Mouse (Mus musculus): Measurements from ENCODE around the gene Cd6. TPM values are rescaled to one million over a fixed set of nuclear protein-coding genes. Genes with fewer than 3 reads are reported as not detected.

The Cd6 gene
- polyA plus RNA-seq, 1 experiment from 2014 or later, result not detected

DNA sequence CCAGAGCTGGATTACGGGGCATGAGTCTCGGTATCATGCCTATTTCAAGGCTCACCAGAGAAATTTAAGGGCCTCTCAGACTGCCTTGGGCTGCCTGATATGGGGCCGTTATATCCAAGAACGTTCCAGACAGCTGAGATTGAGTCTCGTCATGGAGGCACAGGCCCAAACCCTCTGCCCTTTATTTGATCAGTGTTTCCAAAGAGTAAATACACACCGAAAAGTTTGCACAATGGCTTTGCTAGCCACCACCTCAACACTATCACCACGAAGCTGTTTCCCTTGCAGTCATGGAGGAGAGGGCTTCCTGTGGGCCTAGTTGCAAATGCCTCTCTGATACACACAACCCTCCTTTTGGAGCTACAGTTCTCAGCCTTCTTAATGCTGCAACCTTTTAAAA is 5.8 kb downstream of the Cd6 start:
- Histone ChIP-seq H3K4me1 (no peaks in the 10 kb centered on the region), H3K36me3 (no peaks in the 10 kb centered on the region), H3K9me3 (replicated peaks) (no peaks in the 10 kb centered on the region), H3K27ac (no peak overlapping the region), H3K4me3 (no peak overlapping the region), H3K27me3 (ENCODE audit: low read depth, poor library complexity, severe bottlenecking) (no peaks in the 10 kb centered on the region)
- 90% methylated on average over 7 of the region's 7 CpGs for WGBS
- DNase-seq (ENCODE audit: low spot score), result no peak

DNA sequence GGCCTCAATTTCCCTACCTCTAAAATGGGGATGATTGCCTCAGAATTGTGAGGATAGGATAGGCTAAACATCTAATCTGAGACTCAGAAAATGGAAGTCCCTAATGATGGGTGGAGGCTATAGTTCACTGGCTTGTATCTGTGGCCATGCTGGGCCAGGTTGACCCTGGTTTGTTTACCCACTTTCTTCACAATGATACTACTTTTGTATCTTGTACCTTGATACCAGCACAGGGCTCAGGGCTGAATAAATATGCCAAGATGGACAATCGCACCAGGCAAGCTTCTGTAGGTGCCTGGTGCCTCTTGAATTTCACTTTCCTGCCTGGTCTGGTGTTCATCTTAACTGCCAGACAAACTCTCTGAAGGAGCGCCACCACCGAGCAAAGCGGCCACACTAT is 7.3 kb downstream of the Cd6 start:
- Histone ChIP-seq H3K27me3 (ENCODE audit: low read depth, poor library complexity, severe bottlenecking) (no peaks in the 10 kb centered on the region), H3K9me3 (replicated peaks) (no peaks in the 10 kb centered on the region), H3K36me3 (no peaks in the 10 kb centered on the region), H3K27ac (no peak overlapping the region), H3K4me1 (peaks cover 12% of the 10 kb centered on the region), H3K4me3 (no peak overlapping the region)
- no peak for DNase-seq (ENCODE audit: low spot score)
- 94% methylated on average over 4 of the region's 4 CpGs for WGBS

DNA sequence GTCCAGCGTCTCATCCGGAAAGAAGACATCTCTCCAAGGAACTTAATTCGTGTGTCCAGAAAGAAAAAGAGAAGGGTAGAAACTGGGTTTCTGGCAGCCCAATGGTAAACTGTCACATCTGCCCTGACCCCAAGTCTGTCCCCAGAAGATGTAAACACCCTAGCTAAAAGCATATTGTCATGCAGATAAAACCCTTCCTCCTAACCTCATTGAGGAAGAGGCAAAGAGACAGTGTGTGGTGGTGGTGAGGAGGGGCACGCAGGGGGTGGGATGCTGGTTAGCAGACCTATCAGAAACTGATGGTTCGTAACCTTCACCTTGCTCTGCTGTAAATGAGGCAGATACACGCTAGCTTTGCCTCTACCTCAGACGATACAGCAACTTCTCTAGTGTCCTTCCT is 8.5 kb downstream of the Cd6 start:
- DNase-seq (ENCODE audit: low spot score), result no peak
- no peaks in the 10 kb centered on the region for H3K36me3 ChIP-seq
- H3K4me1 ChIP-seq, result peaks cover 14% of the 10 kb centered on the region
- no peak overlapping the region for H3K27ac ChIP-seq
- no peak overlapping the region for H3K4me3 ChIP-seq
- H3K27me3 ChIP-seq (ENCODE audit: low read depth, poor library complexity, severe bottlenecking), result no peaks in the 10 kb centered on the region
- no peaks in the 10 kb centered on the region for H3K9me3 ChIP-seq (replicated peaks)
- 66% methylated on average over 7 of the region's 7 CpGs for WGBS

DNA sequence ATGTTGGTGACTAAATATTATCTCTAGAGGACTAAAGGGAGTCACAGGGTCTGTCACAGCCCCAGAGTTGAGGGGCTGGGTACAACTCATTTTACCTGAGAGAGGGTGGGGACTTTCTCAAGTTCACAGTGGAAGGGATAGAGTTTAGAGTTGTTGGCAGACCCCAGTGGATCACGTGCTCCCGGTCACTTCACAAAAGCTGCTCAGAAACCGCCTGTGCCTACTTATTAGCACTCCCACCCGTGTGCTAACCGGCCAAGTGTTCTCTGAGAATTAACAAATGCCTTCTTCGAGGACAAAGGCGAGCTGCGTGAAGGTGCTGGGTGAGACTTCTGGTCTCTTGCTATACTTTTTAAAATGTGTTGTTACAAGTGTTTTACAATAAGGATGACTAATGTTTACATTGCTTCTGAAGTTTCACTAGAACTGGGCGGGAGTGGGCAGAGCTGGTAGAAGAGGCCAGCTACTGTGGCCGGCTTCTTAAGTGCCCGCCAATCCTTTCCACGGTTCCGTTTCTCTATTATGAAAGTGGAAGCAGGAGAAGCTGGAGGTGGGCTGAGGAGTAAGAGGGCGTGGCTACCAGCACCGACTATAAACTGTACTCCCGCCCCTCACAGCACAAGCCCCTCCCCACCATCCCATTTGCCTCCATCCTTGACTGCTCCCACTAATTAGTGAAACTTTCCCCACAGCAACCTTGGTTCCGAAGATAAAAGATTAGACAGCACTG is 11.5 kb downstream of the Cd6 start:
- Histone ChIP-seq H3K36me3 (no peaks in the 10 kb centered on the region), H3K4me3 (peak overlapping the region; percentile 22; the same call in 1 of the 2 replicates), H3K4me1 (peaks cover 14% of the 10 kb centered on the region), H3K9me3 (replicated peaks) (no peaks in the 10 kb centered on the region), H3K27me3 (ENCODE audit: low read depth, poor library complexity, severe bottlenecking) (no peaks in the 10 kb centered on the region), H3K27ac (peak overlapping the region; percentile 50)
- WGBS, result 41% methylated on average over 17 of the region's 17 CpGs
- peak; percentile 34 for DNase-seq (ENCODE audit: low spot score)

DNA sequence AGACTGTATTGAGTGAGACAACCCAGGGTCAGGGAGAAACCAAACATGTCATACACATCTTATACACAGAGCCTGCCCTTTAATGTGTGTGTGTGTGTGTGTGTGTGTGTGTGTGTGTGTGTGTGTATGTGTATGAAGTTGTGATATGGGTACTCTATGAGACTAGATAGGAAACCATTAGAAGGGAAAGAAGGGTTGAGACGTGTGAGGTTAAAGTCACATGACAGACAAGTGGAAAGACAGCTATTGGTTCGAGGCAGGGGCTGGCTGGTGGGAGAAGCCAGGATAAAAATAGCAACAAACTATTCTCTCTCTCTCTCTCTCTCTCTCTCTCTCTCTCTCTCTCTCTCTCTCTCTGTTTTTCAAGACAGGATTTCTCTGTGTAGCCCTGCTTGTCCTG is 13.4 kb downstream of the Cd6 start:
- Histone ChIP-seq H3K4me1 (peaks cover 14% of the 10 kb centered on the region), H3K9me3 (replicated peaks) (no peaks in the 10 kb centered on the region), H3K27me3 (ENCODE audit: low read depth, poor library complexity, severe bottlenecking) (no peaks in the 10 kb centered on the region), H3K27ac (no peak overlapping the region), H3K36me3 (no peaks in the 10 kb centered on the region), H3K4me3 (no peak overlapping the region)
- WGBS, result 62% methylated on average over 2 of the region's 2 CpGs
- no peak for DNase-seq (ENCODE audit: low spot score)

DNA sequence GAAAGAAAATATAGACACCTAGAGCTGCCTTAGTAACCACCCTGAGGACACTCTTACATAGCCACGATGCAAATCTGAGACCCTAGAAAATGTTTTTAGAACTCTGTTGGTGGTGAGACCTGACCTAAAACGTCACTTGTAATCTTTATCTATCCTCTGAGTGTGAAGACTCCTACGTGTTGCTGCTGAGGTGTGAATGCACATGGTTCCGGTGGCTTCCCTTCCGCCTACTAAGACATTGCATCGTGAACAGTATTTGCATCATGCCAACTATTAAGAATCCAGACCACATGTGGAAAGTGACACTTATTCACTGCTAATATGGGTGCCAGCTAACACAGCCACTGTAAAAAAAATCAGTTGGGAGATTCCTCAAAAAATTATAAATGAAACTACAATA is 14.0 kb downstream of the Cd6 start:
- 90% methylated on average over 6 of the region's 6 CpGs for WGBS
- no peaks in the 10 kb centered on the region for H3K36me3 ChIP-seq
- no peak for DNase-seq (ENCODE audit: low spot score)
- H3K27me3 ChIP-seq (ENCODE audit: low read depth, poor library complexity, severe bottlenecking), result no peaks in the 10 kb centered on the region
- H3K4me3 ChIP-seq, result no peak overlapping the region
- H3K27ac ChIP-seq, result no peak overlapping the region
- peaks cover 14% of the 10 kb centered on the region for H3K4me1 ChIP-seq
- H3K9me3 ChIP-seq (replicated peaks), result no peaks in the 10 kb centered on the region

DNA sequence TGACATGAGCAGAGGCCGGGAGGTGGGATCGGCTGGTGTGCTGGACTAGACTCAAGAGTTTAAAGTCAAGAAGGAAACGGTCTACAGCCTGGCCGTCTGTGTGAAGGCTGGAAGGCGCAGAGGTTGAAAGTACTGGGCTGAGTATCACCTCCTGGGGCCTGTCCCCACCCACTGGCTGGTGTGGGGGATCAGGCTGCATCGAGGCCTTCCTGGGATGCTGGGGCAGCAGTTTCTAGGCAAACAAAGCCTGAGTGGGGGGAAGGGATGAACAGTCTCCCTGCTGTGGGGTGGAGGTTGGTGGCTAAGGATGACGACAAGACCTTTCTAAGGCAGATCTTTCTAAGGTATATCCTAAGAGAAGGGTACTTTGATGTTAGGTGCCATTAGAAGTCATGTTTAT is 16.0 kb downstream of the Cd6 start:
- DNase-seq (ENCODE audit: low spot score), result no peak
- no peak overlapping the region for H3K27ac ChIP-seq
- 72% methylated on average over 7 of the region's 7 CpGs for WGBS
- peaks cover 14% of the 10 kb centered on the region for H3K4me1 ChIP-seq
- no peak overlapping the region for H3K4me3 ChIP-seq
- no peaks in the 10 kb centered on the region for H3K9me3 ChIP-seq (replicated peaks)
- no peaks in the 10 kb centered on the region for H3K27me3 ChIP-seq (ENCODE audit: low read depth, poor library complexity, severe bottlenecking)
- no peaks in the 10 kb centered on the region for H3K36me3 ChIP-seq

DNA sequence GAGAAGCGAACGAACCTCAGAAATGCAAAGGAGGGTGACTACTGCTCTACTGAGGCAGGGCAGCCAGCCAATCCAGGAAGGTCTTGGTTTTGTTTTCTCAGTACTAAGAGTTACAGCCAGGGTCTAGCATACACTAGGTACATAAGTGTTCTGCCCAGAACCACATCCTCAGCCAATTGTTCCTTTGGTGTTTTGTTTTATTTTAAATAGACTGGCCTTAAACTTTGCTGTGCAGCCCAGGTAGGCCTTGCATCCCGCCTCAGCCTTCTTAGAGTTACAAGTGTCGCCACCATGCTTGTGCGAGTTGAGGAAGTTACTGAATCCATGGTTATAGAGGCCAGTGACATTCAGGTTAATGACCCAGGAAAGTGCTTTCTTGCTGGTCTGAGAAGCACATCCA is 16.8 kb downstream of the Cd6 start:
- peaks cover 7% of the 10 kb centered on the region for H3K4me1 ChIP-seq
- DNase-seq (ENCODE audit: low spot score), result no peak
- H3K36me3 ChIP-seq, result no peaks in the 10 kb centered on the region
- no peaks in the 10 kb centered on the region for H3K27me3 ChIP-seq (ENCODE audit: low read depth, poor library complexity, severe bottlenecking)
- no peak overlapping the region for H3K27ac ChIP-seq
- no peak overlapping the region for H3K4me3 ChIP-seq
- no peaks in the 10 kb centered on the region for H3K9me3 ChIP-seq (replicated peaks)
- WGBS, result 96% methylated on average over 5 of the region's 5 CpGs

DNA sequence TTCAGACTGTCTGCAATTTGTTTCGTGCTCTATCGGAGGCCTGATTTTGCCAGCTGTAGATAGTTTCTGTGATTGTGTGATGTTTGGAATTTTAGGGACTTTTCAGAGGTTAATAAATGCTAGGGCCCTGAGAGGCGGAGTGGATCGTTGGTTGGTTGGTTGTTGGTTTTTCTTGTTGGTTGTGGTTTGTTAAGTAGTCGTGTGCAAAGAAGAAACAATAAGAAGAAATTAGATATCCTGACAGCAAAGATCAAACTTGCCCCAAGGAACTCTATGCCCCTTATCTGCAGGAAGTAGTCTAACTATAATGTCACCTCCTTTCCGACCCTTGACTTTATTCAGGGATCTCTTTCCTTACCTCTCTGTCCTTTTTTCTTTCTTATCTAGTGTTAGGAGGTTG is 18.4 kb downstream of the Cd6 start:
- no peak overlapping the region for H3K27ac ChIP-seq
- 93% methylated on average over 6 of the region's 6 CpGs for WGBS
- no peaks in the 10 kb centered on the region for H3K4me1 ChIP-seq
- H3K9me3 ChIP-seq (replicated peaks), result no peaks in the 10 kb centered on the region
- no peak for DNase-seq (ENCODE audit: low spot score)
- H3K27me3 ChIP-seq (ENCODE audit: low read depth, poor library complexity, severe bottlenecking), result no peaks in the 10 kb centered on the region
- no peak overlapping the region for H3K4me3 ChIP-seq
- H3K36me3 ChIP-seq, result no peaks in the 10 kb centered on the region

DNA sequence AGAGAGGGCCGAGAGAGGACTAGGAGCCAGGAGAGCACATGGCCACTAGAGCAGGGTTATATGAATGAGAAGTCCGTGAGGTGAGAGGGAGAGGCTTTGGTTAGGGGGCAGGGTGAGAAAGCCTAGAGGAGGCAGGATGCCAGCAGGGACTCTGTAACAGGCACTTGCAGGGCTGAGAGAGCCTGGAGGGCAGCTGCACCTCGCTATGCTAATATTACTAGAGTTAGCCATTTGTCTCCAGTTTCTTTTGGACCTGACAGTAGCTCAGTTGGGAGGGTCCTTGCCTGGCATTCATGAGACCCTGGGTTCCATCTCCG is 19.7 kb downstream of the Cd6 start:
- Histone ChIP-seq H3K36me3 (no peaks in the 10 kb centered on the region), H3K27ac (no peak overlapping the region), H3K4me1 (no peaks in the 10 kb centered on the region), H3K27me3 (ENCODE audit: low read depth, poor library complexity, severe bottlenecking) (no peaks in the 10 kb centered on the region), H3K4me3 (no peak overlapping the region), H3K9me3 (replicated peaks) (no peaks in the 10 kb centered on the region)
- DNase-seq (ENCODE audit: low spot score), result no peak
- 55% methylated on average over 4 of the region's 4 CpGs for WGBS

DNA sequence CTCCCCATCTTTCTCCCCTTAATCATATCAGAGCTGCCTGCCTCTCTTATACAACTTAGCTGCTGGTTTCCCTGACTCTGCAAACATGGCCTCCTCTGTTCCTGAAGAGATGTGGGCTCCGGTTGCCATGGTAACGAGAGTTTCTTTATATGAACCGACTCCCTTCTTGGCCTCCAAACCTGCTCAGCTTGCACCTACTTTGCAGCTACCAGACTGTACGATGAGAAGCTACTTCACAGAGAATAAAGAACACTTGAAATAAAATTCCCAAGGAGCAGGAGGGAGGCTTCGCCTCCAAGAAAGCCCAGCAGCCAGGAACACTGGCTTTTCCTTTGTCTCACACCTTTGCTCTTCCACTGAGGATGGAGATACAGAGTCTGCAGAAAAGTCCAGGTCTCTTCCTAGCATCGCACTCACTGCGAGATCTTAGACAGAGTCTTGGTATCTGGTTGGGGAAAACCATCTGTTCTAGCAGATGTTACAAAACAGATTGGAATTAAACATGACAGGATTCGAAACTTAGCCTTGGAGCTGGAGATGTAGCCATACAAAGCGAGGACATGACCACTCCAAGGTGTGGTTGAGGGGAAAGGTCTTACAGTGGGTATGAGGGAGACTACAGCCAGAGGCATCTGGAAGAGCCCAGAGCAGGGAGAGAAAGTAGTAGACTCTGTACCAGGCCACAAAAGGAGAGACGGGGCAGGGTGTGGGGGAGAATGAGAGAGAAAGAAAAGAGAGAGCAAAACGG is 20.3 kb downstream of the Cd6 start:
- Histone ChIP-seq H3K27ac (no peak overlapping the region), H3K4me1 (no peaks in the 10 kb centered on the region), H3K4me3 (no peak overlapping the region), H3K9me3 (replicated peaks) (no peaks in the 10 kb centered on the region), H3K36me3 (no peaks in the 10 kb centered on the region), H3K27me3 (ENCODE audit: low read depth, poor library complexity, severe bottlenecking) (no peaks in the 10 kb centered on the region)
- 81% methylated on average over 11 of the region's 11 CpGs for WGBS
- DNase-seq (ENCODE audit: low spot score), result no peak

DNA sequence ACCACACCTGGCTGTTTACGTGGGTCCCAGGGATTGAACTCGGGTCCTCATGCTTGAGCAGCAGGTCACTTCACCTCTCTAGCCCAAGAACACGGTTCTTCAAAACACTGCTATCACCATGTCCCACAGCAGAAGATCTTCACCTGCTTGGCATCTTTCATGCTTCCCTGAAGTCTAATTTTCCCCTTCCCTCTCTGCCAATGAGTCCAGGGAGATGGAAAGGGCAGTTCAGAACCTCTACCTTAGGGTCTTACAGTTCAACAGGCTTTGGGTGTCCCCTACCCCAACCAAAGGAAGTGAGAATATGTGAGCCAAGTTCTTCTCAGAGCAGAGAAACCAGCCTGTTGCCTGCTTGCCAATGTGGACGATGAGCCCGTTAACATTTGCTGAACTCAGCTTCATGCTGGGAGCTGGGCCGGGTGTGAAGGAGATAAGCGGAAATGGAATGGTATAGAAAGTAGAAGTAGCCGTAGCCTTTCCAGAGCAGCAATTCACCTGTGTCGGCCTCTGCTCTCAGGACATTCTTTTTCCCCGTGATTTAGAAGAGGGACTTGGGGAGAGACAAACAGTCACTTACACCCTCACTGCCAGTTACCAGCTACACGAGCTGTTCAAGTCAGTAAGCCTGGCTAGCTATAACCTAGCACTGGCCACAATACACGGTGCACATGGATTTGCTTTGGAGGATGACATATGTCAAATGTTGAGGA is 21.2 kb downstream of the Cd6 start:
- H3K36me3 ChIP-seq, result no peaks in the 10 kb centered on the region
- no peaks in the 10 kb centered on the region for H3K27me3 ChIP-seq (ENCODE audit: low read depth, poor library complexity, severe bottlenecking)
- WGBS, result 92% methylated on average over 12 of the region's 12 CpGs
- no peaks in the 10 kb centered on the region for H3K9me3 ChIP-seq (replicated peaks)
- H3K4me3 ChIP-seq, result no peak overlapping the region
- DNase-seq (ENCODE audit: low spot score), result no peak
- no peaks in the 10 kb centered on the region for H3K4me1 ChIP-seq
- no peak overlapping the region for H3K27ac ChIP-seq

DNA sequence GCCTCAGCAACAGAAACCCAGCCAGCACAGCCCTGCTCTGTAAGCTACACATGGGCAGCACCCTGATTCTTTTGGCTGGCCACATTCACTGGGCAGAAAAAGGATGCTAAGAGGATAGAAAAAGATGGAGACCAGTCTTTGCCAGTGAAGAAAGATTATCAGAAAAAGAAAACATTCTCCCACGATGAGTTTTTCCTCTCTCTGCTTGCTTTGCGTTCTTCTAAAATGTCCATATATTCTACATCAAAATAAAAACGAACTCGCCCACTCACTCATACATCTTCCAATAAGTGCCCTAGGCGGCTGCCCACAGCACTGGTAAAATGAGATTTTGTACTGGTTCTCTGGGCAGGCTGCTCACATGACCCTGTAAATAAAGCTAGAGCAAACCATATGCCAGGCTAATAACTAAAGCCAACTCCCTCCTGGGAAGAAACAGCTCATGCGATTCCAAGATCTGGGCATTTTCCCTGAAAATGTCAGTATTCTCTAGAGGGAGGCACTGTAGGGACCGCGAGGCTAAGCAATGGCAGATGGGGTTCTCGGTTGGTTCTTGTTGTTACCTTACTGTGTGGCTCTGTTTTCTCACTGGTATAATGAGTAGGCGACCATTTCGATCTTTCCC is 24.1 kb downstream of the Cd6 start:
- 94% methylated on average over 11 of the region's 11 CpGs for WGBS
- no peaks in the 10 kb centered on the region for H3K9me3 ChIP-seq (replicated peaks)
- H3K4me1 ChIP-seq, result no peaks in the 10 kb centered on the region
- no peak overlapping the region for H3K27ac ChIP-seq
- no peaks in the 10 kb centered on the region for H3K36me3 ChIP-seq
- no peak for DNase-seq (ENCODE audit: low spot score)
- no peaks in the 10 kb centered on the region for H3K27me3 ChIP-seq (ENCODE audit: low read depth, poor library complexity, severe bottlenecking)
- no peak overlapping the region for H3K4me3 ChIP-seq
